Mouse (Mus musculus) spleen, embryonic (tissue): Measurements from ENCODE around the gene Mlh3.

Experiments
- CTCF ChIA-PET: fragments of 350-600 bp; sonication (Branson Sonifier 250); formaldehyde crosslinking; loops from one replicate; lab custom pipeline; 2022; lab: Charles Lee

The Mlh3 gene

GRCm38 (mm10) chr12:85193923-85194622 is 76.3 kb downstream of the Mlh3 start:
- CTCF ChIA-PET, result no interaction called here

GRCm38 (mm10) chr12:85193146-85193545 is 77.3 kb downstream of the Mlh3 start:
- CTCF ChIA-PET, result no interaction called here

- CTCF ChIA-PET, result no interaction called here
Measured at GRCm38 (mm10) chr12:85192461-85193108, 77.8 kb downstream of the Mlh3 start.

GRCm38 (mm10) chr12:85190290-85190689 is 80.1 kb downstream of the Mlh3 start:
- CTCF ChIA-PET, result no interaction called here

- CTCF ChIA-PET, result no interaction called here
Measured at GRCm38 (mm10) chr12:85186361-85186760, 84.0 kb downstream of the Mlh3 start.

GRCm38 (mm10) chr12:85185810-85186209 is 84.6 kb downstream of the Mlh3 start:
- CTCF ChIA-PET, result no interaction called here
